Mouse (Mus musculus): ENCODE data around the gene Slc35f4.
"Not testable (repeated sequence)": the region's sequence is repeated elsewhere in the genome, so short reads cannot be mapped to it uniquely, and the experiment has no call there.

Slc35f4 gene

GRCm38 (mm10) chr14:49348164-49348896 is 177.5 kb downstream of the Slc35f4 start:
- no peak for DNase-seq

DNA sequence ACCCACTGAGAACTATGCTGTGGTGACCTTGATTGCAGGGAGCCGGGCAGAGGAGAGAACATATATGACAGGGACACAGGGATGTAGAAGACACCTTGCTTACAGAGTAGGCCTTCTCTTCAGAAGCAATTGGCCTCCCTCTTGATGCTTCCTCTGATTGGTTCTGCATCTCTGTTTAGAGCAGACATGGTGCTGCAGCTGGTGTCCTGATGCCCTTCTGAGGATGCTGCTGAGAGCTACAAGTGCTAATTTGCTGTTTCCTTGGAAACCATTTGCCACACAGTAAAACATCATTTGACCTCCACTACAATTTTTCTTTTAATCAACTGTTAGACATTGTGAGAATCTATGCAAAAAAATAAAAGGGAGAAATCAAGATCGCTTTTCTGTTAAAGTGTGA is 180.0 kb downstream of the Slc35f4 start:
- no peak for DNase-seq

DNA sequence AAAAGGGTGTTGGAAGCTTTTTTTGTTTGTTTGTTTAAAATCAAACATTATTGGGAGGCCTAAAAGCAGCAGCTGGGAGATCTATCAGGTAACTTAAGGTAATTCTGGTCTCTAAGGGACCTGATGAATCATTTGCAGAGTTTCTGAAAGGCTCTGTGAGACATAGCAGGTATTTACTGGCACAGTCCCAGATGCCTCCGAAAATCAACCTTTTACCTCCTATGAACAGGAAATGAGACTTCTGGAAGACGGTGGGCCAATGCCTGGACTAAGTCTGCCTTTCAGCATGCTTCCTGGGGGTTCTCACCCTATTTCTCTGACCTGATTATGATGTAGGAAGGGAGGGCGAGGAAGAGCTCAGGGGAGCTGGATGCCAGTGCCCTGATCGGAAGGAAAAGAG is 188.8 kb downstream of the Slc35f4 start:
- DNase-seq = no peak

DNA sequence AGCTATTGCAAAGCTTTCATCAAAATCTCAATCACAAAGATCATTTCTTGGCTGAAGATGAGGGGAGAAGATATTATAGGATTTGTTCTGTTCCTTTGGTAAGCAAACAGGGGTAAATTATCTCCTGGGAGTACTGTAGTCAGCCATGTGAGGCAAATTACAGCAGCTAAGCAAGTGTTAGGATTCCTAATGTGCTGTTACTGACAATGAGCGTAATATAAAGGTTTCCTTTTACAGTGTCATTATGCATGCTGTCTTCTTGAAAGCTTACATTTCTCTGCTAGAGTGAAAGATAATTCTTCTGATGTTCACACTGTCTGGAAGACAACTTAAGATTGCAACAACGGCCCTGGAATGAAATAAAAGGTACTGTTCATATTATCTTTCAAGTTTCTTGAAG is 192.0 kb downstream of the Slc35f4 start:
- DNase-seq = no peak

- peak; percentile 12 for DNase-seq
Observed at GRCm38 (mm10) chr14:49316493-49316894, 209.4 kb downstream of the Slc35f4 start.

GRCm38 (mm10) chr14:49313981-49314380 is 211.9 kb downstream of the Slc35f4 start:
- no peak for DNase-seq

DNA sequence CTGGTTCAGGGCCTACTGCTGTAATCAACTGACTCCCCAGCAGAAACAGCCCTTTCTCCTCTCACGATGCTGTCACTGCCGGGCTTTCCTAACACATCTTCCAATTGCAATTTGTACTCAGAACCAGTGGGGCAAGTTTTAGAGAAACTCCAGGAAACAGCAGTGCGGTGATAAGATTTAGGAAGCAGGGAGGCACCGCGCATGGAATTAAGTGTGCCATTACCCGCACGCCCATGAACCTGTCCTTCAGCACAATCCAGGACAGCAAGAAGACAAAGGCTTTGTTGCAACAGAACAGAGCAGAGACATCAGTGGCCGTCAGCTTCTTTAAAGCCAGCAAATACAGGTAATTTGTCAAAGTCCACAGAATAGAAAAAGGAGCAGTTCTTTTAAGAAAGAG is 212.5 kb downstream of the Slc35f4 start:
- no peak for DNase-seq

DNA sequence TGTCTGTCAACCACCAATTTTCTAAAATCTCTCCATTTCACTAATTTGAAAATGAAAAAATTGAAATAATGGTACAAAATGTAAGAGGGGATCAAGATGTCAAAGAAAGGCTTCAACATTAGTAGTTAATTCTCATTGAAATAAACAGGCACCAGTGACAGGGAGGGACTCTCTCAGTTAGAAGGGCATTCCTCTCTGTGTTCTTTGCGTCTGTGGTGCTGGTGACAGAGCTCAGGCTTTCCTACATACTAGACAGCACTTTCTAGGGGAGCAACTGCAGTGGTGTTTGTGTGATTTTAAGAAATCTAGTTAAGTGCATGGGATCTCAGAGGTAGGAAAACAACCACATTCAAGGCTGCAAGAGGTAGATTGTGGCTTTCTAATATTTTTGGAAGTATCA is 214.3 kb downstream of the Slc35f4 start:
- DNase-seq = no peak

- DNase-seq = no peak
Observed at GRCm38 (mm10) chr14:49311091-49311492, 214.8 kb downstream of the Slc35f4 start.

DNA sequence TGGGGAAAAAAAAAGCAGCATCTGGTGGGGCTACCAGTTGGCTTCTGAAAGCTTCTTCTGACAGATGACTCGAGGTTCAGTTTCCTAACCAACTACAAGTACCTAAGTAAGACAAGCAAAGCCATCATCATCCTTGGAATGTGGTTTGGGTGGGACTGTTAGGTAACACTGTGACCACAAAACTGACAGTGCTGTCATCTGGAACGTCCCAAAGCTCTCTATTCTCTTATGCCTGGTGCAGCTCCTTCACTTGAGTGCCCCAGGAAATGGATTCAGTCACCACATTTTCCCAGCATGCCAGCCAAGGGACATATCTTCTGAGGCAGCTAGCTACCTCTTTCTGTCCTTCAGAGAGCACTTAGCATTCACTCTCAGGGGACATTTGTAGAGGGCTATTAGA is 216.2 kb downstream of the Slc35f4 start:
- no peak for DNase-seq

DNA sequence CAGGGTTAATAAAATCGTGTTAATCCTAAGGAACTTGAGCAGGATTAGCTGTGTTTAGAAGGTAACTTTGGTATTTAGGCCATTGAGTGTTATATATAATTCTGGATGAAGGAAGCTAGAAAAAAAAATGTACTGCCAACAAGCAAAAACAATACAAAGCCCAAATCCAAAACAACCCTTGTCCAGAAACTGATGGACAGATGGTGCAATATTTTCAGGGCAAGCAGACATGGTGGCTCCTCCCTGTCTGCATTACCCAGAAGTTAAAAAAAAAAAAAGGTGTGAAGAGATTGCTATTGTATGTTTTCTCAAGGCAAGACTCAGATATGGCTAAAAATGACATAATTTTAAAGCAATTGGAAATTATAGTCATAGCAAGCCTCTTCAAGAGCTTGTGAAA is 217.3 kb downstream of the Slc35f4 start:
- no peak for DNase-seq

DNA sequence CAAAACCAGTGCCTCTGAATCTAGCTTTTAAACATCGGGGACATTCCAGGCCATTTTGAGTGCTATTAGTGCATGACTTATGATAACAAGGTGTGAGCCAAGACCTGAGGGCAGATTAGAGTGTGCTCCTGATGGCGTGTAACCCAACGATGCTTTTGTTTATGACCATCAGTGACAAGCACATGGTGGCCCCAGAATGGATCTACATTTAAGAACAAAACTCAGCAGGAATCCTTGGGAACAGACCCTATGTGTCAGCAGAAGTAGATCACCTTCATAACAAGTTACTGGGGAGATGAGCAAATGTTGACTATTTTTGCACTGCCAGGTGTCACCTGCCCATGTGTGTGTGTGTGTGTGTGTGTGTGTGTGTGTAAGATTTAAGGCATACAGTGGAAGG is 218.0 kb downstream of the Slc35f4 start:
- DNase-seq = no peak

GRCm38 (mm10) chr14:49305534-49306409 is 220.1 kb downstream of the Slc35f4 start:
- DNase-seq = no peak

GRCm38 (mm10) chr14:49302271-49302857 is 223.5 kb downstream of the Slc35f4 start:
- no peak for DNase-seq

DNA sequence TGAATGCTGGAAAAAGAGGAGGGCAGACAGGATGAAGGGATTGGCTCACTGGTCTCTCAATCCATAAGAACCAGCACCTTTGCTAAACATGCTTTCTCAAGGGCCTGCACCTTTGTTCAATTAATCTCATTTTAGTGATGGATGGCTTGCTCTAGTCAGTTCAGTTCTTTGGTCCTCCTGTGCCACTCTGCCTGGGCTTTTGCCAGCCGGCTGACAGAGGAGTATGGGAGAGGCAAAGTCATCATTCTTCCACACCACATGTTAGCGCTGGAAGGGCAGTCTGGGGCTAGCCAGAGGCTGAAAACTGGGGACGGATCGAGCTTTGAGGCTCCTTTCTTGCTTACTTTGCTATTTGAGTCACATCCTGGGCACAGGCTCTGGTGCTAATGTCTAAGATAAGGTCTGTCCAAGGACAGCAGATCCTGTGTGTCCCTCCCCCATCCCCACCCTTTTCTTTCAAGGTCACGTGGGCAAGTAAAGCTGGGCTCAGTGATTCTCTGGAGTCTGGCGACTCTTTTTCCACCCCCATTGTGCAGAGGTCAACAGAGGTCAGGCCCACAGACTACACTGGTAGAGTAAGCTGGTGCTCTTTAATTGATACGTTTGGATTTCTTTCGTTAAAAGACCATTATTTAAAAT is 224.7 kb downstream of the Slc35f4 start:
- DNase-seq = peak; percentile 19

DNA sequence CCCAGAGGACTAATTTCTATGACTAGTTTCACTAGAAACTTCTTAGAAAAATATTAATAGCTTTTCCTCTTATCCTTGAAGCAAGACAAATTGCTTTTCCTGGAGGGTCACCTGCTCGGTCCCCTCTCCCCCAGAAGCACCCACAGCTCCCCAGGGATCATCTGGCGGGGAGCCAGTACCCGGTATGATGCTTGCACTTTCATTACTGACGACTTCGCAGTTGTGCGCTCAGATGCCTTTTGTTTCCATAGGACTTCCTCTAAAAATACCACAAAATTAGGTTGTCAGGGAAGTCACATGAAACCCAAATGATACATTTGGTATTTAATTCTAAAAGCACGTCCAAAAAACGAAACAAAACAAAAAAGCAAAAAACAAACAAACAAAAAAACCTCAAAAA is 225.5 kb downstream of the Slc35f4 start:
- no peak for DNase-seq

- DNase-seq = peak; percentile 37
Observed at GRCm38 (mm10) chr14:49293802-49294449, 231.9 kb downstream of the Slc35f4 start.

- no peak for DNase-seq
Observed at GRCm38 (mm10) chr14:49290029-49290745, 235.7 kb downstream of the Slc35f4 start.

GRCm38 (mm10) chr14:49283784-49284655 is 241.8 kb downstream of the Slc35f4 start:
- DNase-seq = no peak

DNA sequence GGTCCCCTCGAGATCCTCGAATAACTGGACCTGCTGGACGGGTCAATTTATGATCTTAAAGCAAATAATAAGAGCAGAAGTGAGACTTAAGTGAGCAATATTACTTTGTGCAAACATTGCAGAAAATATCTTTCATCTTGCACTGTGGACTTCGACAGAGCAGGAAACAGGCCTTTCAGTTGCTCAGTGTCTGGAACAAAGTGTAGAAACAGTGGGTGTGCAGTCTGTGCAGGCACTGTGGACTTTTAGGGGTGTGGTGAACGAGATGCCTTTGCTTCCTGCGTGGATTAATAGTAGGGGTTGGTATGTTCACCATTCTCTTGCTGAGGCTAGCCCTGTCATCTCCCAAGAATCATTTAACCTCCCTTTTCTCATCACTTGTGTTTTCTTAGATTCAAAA is 247.0 kb downstream of the Slc35f4 start:
- DNase-seq = no peak

GRCm38 (mm10) chr14:49278479-49278878 is 247.4 kb downstream of the Slc35f4 start:
- DNase-seq = not testable (repeated sequence)
